Mouse (Mus musculus) E14TG2a.4 (cell line): ENCODE data around the gene Adprh.

Experiments
- CTCF ChIP-seq: conservative IDR thresholded peaks from 2 replicates; pipeline ENCODE4 v1.5.1; 2014; ENCODE audit warnings: low read length
- NANOG ChIP-seq: IDR thresholded peaks from 2 replicates; pipeline ENCODE4 v1.6.1; 2014; ENCODE audit warnings: borderline replicate concordance, low read length, mixed read lengths
- POU5F1 ChIP-seq: IDR thresholded peaks from 2 replicates; pipeline ENCODE4 v1.6.1; 2014; ENCODE audit warnings: low read length, borderline replicate concordance

- TF ChIP-seq CTCF (no peak), POU5F1 (no peak), NANOG (no peak)
These were observed 6.2 kb upstream of the Adprh start for GRCm38 (mm10) chr16:38458600-38459280.
